Mouse (Mus musculus): ENCODE results near the gene Dohh. TPM values are rescaled to one million over a fixed set of nuclear protein-coding genes. Genes with fewer than 3 reads are reported as not detected.

Dohh gene
- total and polyA plus RNA-seq, 3 experiments = 78.2 to 131 (median 81.7) TPM

DNA sequence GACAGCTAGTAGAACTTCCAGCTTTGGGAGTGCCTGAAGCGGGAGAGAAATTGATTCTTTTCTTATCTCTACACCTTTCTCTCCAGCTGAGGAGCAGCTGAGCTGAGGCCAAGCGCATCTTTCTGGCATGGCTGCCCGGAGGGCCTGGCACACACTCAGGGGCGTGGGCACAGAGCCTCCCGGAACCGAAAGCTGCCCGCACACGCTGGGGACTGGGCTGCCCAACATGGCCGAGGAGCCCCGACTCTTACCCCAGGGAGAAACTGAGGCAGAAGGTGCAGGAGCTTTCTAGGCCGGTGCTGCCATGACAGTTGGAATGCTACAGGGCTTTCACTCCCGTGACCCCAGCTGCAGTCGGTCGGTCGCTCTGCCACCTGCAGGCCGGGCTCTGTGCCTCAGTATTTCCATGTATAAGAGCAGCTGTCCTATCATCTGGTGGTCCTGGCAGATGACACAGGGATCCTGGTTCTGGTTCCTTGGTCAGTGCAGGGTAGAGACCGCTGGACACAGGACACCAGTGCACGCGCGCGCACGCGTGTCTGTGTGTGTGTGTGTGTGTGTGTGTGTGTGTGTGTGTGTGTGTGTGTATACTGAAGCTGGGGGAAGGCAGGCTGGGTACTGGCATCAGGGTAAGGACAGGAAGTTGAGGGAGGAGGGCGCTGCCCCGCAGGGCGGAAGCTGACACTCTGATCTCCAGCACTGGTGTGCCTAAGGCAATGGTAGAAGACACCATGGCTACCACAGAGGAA lies 49.5 kb downstream of the Dohh start:
- Histone ChIP-seq H3K4me3 (replicated peaks in 1 of 3; ENCODE audit: low read depth in 2 of 3, low read length in 2 of 3, poor library complexity in 1 of 3) (no peak overlapping the region), H3K27me3 (replicated peaks) (peaks cover 15% of the 10 kb centered on the region), H3K79me2 (replicated peaks; ENCODE audit: control insufficient read depth, extremely low read depth, insufficient read depth, poor library complexity, severe bottlenecking) (no peaks in the 10 kb centered on the region), H3K9me3 (replicated peaks; ENCODE audit: low read length) (no peaks in the 10 kb centered on the region), H3K4me1 (ENCODE audit: control insufficient read depth in 1 of 2, insufficient read depth in 2 of 2) (peaks cover 27 to 51% of the 10 kb centered on the region in 2 experiments), H3K9ac (ENCODE audit: insufficient read depth, low read depth) (no peak overlapping the region), H3K27ac (ENCODE audit: insufficient read depth, low read depth) (no peak overlapping the region), H3K36me3 (replicated peaks in 1 of 2; ENCODE audit: control insufficient read depth in 1 of 2, insufficient read depth in 1 of 2, low read length in 1 of 2) (no peaks in the 10 kb centered on the region), H3K4me2 (ENCODE audit: insufficient read depth, low read depth, poor library complexity, severe bottlenecking) (no peak overlapping the region)
- in situ Hi-C loops (cut with MboI; ENCODE audit: low pct_ligation_motif_present, low pct_unique_long_range_greater_than_20kb, low sequenced_read_pairs) (no loop called here), dilution Hi-C loops (cut with MboI; ENCODE audit: extremely low pct_ligation_motif_present, extremely low pct_unique_long_range_greater_than_20kb, low sequenced_read_pairs) (no loop called here)
- no peak for DNase-seq (ENCODE audit: extremely low read depth)
- TF ChIP-seq GABPA (IDR thresholded peaks at IDR 0.05; ENCODE audit: insufficient replicate concordance, low read depth, low read length) (no peak), SIN3A (IDR thresholded peaks at IDR 0.05; ENCODE audit: low read length) (0 out of 2 replicates have a peak, but pooled peaks have one; percentile 1), RAD21 (IDR thresholded peaks at IDR 0.05; ENCODE audit: low read depth, low read length) (no peak), RCOR1 (conservative IDR thresholded peaks at IDR 0.05; ENCODE audit: low read depth, low read length) (no peak), ZMIZ1 (IDR thresholded peaks at IDR 0.05; ENCODE audit: low read depth, low read length) (no peak), SMC3 (IDR thresholded peaks at IDR 0.05; ENCODE audit: low read depth, low read length) (peak; percentile 8; the same call in 1 of the 2 replicates), BHLHE40 (IDR thresholded peaks at IDR 0.05; ENCODE audit: low read depth, low read length) (no peak), E2F4 (IDR thresholded peaks at IDR 0.05; ENCODE audit: insufficient replicate concordance, low read depth, low read length) (no peak), MAZ (IDR thresholded peaks at IDR 0.05; ENCODE audit: low read depth, low read length) (no peak)

DNA sequence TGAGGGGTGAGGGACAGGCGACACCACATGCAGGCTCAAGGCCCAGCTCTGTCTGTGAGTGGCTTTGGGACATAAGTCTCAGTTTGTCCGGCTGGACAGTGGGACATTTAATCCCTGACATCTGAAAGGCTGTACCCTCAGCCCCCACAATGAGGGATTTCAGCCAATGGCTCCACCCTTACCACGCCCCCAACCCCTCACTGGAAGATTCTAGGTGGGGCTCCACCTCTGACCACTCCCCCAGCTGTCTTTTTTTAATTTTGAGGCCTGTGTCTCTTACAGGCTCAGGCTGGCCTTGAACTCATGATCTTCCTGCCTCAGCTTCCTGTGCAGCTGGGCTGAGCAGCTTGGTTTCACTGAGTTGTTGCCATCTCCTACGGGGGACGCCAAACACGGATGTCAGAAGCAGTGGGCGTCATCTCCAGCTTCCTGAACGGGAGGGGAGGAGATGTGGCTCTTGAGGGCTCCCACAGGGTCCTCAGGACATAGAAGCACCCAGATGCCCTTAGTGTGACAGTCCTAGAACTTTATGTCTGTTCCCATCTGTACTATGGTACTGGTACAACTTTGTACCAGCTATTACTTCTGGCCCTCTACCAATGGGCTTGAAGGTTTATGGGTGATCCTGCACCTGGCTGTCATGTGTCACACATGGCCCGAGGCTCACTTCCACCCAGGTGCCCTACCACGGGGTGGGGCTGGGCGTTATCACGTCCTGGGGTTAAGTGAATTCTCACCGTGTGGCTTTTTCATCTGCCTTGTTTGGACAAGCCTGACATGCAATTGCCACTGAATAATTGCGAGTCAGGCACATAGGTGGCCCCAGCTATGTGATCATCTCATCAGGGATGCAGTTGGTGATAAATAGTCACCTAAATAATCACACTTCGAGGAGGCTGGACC lies 50.4 kb downstream of the Dohh start:
- Histone ChIP-seq H3K9ac (ENCODE audit: insufficient read depth, low read depth) (no peak overlapping the region), H3K79me2 (replicated peaks; ENCODE audit: control insufficient read depth, extremely low read depth, insufficient read depth, poor library complexity, severe bottlenecking) (no peaks in the 10 kb centered on the region), H3K4me1 (ENCODE audit: control insufficient read depth in 1 of 2, insufficient read depth in 2 of 2) (peaks cover 21 to 42% of the 10 kb centered on the region in 2 experiments), H3K27ac (ENCODE audit: insufficient read depth, low read depth) (no peak overlapping the region), H3K27me3 (replicated peaks) (peaks cover 15% of the 10 kb centered on the region), H3K4me2 (ENCODE audit: insufficient read depth, low read depth, poor library complexity, severe bottlenecking) (no peak overlapping the region), H3K36me3 (replicated peaks in 1 of 2; ENCODE audit: control insufficient read depth in 1 of 2, insufficient read depth in 1 of 2, low read length in 1 of 2) (no peaks in the 10 kb centered on the region), H3K4me3 (replicated peaks in 1 of 3; ENCODE audit: low read depth in 2 of 3, low read length in 2 of 3, poor library complexity in 1 of 3) (no peak overlapping the region), H3K9me3 (replicated peaks; ENCODE audit: low read length) (no peaks in the 10 kb centered on the region)
- dilution Hi-C loops (cut with MboI; ENCODE audit: extremely low pct_ligation_motif_present, extremely low pct_unique_long_range_greater_than_20kb, low sequenced_read_pairs) (no loop called here), in situ Hi-C loops (cut with MboI; ENCODE audit: low pct_ligation_motif_present, low pct_unique_long_range_greater_than_20kb, low sequenced_read_pairs) (no loop called here)
- TF ChIP-seq MAZ (IDR thresholded peaks at IDR 0.05; ENCODE audit: low read depth, low read length) = no peak
- no peak for TF ChIP-seq TCF12 (IDR thresholded peaks at IDR 0.05; ENCODE audit: low read depth, low read length)
- TF ChIP-seq MYC (IDR thresholded peaks at IDR 0.05; ENCODE audit: low read depth, low read length) = no peak
- TF ChIP-seq USF2 (conservative IDR thresholded peaks at IDR 0.05; ENCODE audit: low read depth, low read length) = no peak
- no peak for TF ChIP-seq MXI1 (IDR thresholded peaks at IDR 0.05; ENCODE audit: low read depth, low read length)
- TF ChIP-seq HCFC1 (IDR thresholded peaks at IDR 0.05; ENCODE audit: low read depth, low read length) = no peak
- TF ChIP-seq MAFK (IDR thresholded peaks at IDR 0.05; ENCODE audit: insufficient replicate concordance, low read length) = no peak
- no peak for TF ChIP-seq MEF2A (IDR thresholded peaks at IDR 0.05; ENCODE audit: borderline replicate concordance, low read depth, low read length)
- no peak for TF ChIP-seq SIN3A (IDR thresholded peaks at IDR 0.05; ENCODE audit: low read length)
- no peak for DNase-seq (ENCODE audit: extremely low read depth)

Data from CH12.LX (cell line).